Mouse (Mus musculus) megakaryocyte progenitor cell, adult 5-6 weeks (primary cell): ENCODE measurements at regions not wholly inside any gene's neighbourhood (a gene's known extent, or its start where the extent isn't known, plus 50 kb on each side); places are given as distances from the start of the nearest gene placed in this dataset.

Source experiments
- ATAC-seq: replicated peaks from 2 replicates; pipeline ENCODE4 v1.8.0; 2016; ENCODE audit warnings: mild to moderate bottlenecking, moderate TSS enrichment, inconsistent platforms; ENCODE audit not compliant: poor library complexity

DNA sequence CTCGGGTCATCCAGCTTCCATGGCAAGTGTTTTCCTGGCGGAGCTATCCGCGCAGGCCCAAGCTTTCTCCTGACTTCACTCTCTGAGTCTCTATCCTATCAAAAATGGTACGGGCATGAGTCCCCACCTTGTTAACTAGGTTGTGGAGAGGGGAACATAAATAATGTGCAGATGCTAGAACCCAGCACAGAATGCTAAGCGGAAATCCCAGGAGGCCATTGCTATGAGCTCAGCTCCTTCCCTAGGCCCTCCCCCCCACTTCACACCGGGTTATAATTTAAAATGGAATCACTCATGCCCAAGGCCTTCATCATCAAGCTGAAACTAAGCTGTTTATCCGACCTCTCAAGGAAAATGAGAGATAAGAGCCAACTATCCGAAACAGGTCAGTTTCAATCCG lies 60.4 kb upstream of the Cd83 start:
- no peak for ATAC-seq

DNA sequence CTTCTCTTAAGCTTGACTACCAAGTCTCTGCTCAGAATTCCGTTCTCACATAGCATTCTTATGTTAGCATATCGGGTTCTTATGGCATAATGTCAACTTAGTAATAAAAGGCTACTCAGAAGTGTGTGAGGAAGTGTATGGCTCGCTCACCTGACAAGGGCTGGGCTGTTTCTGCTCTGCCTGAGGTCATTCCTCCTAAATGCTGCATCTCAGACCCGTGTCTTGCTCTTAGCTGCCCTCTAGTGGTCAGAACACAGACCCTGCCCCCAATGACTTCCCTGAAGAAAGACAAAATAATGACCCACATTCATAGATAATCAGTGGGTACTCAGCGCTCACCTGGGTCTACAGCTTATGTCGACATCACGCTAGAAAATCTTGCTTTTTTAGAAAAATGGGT lies 58.9 kb upstream of the Cd83 start:
- ATAC-seq, result peak; percentile 87

GRCm38 (mm10) chr13:43726895-43727341 lies 57.7 kb upstream of the Cd83 start:
- no peak for ATAC-seq

DNA sequence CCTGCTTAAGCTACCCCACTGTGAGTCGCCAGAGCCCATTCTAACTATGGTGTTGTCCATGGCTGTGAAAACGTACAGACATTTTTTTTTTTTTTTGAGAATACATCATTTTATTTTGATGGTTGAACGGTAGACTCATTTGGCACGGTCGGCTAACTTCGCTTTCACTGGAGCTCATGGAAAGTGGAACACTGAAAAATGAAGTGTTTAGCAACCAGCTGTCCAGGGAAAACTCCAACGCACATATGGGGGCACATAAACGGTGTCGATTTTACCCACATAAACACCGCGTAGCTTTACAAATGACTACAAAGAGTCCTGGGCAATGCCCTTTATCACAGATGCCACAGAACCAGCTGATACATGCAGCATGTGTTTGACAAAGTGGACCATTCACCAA lies 55.0 kb upstream of the Cd83 start:
- no peak for ATAC-seq

DNA sequence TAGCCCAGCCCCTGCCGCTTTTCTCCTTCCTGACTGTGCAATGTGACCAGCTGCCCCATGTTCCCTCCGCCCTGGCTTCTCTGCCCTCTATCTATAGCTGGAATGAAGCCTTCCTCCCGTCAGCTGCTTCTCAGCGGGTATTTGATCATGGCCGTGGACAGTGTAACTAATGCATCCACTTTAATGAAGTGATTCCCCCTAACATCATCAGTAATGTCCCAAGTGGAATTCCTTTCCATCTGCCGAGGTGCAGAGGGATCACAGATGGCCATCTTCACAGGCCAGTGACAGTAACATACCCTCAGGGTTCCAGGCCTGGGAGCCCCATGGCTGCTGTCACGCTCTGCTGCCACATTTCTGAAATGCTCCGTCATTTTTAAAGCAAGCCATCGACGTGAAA lies 51.5 kb upstream of the Cd83 start:
- ATAC-seq, result no peak

DNA sequence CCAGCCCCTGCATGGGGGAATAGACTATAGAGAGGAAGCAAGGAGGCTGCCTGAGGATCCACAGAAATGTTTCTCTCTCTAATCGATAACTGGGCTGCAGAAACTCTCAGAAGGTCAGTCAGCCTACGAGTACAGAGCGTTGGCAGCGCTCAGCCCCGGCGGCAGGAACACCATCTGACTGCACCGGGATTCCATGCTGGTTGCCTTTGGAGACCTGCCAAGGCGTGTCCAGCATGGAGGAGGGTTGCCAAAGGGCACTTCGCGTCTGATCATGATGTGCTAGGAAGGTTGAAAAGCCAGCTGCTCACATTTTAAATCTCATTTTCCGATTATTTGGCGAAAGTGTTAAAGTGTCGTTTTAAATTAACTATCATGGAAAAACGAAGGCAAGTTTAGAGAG lies 49.9 kb upstream of the Cd83 start:
- ATAC-seq, result no peak
